8 mouse cellular contexts compared by ENCODE assay signal in genomic region chr4:107066252-107067124, GRCm38 (mm10). TPM values are rescaled to one million over a fixed set of nuclear protein-coding genes. Genes with fewer than 3 reads are reported as not detected.
A peak's percentile ranks its signal among the peaks of the same experiment; 100 is the strongest.
DNase-seq lines count a peak whose midpoint lies in the region; ATAC-seq lines count a peak whose summit lies in the region.

TSS of gene Mrpl37 (minus strand) at chr4:107066868.
TSS of gene Cyb5rl (plus strand) at chr4:107066988.

- peak; percentile 99 for ATAC-seq in megakaryocyte progenitor cell, adult 5-6 weeks (replicated peaks; ENCODE audit: poor library complexity)

- DNase-seq in adipocyte (ENCODE audit: low spot score) = peak; percentile 96
- peak; percentile 97 for DNase-seq in embryo, embryonic 10 days (ENCODE audit: low spot score)
- DNase-seq in gastrocnemius, postnatal 10 days = peak; percentile 90
- peak; percentile 99 for DNase-seq in induced T-regulatory cell, adult 2 months (ENCODE audit: low read depth)
- peak; percentile 91 to 98 for DNase-seq in left cerebral cortex, adult 9 months (ENCODE audit: low spot score in 2 of 2)
- peak; percentile 93 for DNase-seq in right cerebral cortex, postnatal 14 days
- peak; percentile 95 to 96 for DNase-seq in urinary bladder, postnatal 36 days (ENCODE audit: low spot score in 2 of 2)

RNA-seq across cellular contexts. Expression of gene Mrpl37, which starts in this region (rescaled TPM):
- total RNA-seq in gastrocnemius, postnatal 10 days (2021) = 10 to 100 TPM; 70.9 to 80.3 TPM
- total RNA-seq in megakaryocyte progenitor cell, adult 5-6 weeks (2015) = 70.2 and 77.7 TPM in 2 replicates
- 60.2 and 60.6 TPM in 2 replicates for total RNA-seq in megakaryocyte progenitor cell, adult 5-6 weeks (2017)

RNA-seq across cellular contexts. Expression of gene Cyb5rl, which starts in this region (rescaled TPM):
- 10 to 100 TPM; 14.9 to 17.2 TPM for total RNA-seq in gastrocnemius, postnatal 10 days (2021)
- 2.7 and 3.5 TPM in 2 replicates for total RNA-seq in megakaryocyte progenitor cell, adult 5-6 weeks (2015)
- 6.2 and 6.5 TPM in 2 replicates for total RNA-seq in megakaryocyte progenitor cell, adult 5-6 weeks (2017)

Comparison
In these comparisons a context has a peak if more than half of its experiments do, and no peak if none do; other contexts are left out.
1. Peak in every context shown above with its lines: DNase-seq and ATAC-seq.